Mouse (Mus musculus) adrenal gland (tissue): Measurements from ENCODE around the gene Fads2.

ENCODE experiments used
- intact Hi-C: fragments of 180-260 bp; cut with DNase I; formaldehyde crosslinking; loops from one replicate; pipeline ENCODE4 v1.15.1; 2025
- long read RNA-seq, 2 experiments: library from polyadenylated mRNA; unstranded; transcript quantifications; one replicate each; pipeline ENCODE4 v2.0.0; 2020; ENCODE audit warnings: borderline replicate concordance in 1 of 2; ENCODE audit not compliant: insufficient replicate concordance in 1 of 2

Fads2 gene
- long read RNA-seq, experiment 1, transcript Fads2-201 (12 exons, 3,150 nt): major isoform, 670 of 804 reads
- long read RNA-seq, experiment 1, partial matches to known transcripts: 71 of 804 reads
- long read RNA-seq, experiment 1, other reads (novel, unspliced or antisense): 63 of 804 reads
- long read RNA-seq, experiment 2, transcript Fads2-201 (12 exons, 3,150 nt): major isoform, 774 of 1,001 reads
- long read RNA-seq, experiment 2, partial matches to known transcripts: 97 of 1,001 reads
- long read RNA-seq, experiment 2, other reads (novel, unspliced or antisense): 130 of 1,001 reads

DNA sequence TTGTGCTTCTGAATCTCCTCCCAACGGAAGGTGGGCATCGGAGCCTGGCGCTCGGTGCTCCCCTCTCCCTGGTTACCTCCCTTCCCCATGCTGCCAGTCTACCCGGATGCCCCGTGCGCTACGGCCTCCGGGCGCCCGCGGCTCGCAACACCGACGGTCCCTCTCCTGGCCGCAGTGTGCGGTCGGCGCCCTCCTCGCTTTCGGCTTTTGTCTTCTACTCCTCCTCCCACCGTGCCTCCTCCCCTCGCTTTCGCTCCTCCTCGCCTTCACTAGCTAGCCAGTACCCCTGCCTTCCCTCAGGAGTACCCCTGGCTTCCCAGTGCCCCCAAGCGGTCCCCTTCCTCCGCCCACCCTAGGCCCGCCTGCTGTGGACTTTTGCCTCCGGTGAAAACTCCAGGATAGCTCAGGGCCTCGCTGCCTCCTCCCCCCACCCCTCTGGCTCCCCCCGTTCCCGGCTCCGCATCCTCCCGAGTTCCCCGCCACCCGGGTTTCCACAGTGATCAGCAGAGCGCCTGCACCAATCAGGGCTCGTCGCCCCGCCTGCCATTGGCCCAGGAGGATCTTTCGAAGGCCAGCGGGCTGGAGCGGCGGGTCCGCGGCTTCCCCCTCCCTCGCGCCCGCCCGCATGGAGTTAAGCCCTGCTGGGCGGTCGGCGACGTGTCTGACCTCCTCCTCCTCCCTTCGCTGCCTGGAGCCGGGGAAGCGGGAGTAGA is at the start of gene Fads2:
Gene Fads2 (minus strand): TSS at position 406 of the 713 bp plus-strand sequence.
- intact Hi-C loops: loop anchor here (2.0 kb wide), 1 partner anchor 81 kb away; the partner anchor contains the start of gene Fads1

DNA sequence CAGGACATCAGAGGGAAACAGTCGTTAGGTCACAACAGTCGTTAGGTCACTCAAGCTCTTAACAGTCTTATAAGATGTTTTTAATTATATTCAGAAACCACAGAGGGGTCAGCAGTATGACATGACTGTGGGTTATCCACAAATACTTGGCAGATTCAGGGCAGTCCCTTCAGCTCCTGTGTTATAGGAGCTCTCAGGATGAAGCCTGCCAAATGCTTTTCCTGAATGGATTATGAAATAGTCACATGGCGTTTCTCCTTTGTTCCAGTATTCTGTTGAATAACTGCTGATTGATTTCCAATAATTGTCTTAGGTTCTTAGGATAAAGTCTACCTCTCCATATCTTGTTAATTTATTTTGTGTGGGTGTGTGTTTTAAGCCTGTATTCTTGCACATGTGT is 47.6 kb upstream of the Fads2 start:
- intact Hi-C loops: no loop called here

DNA sequence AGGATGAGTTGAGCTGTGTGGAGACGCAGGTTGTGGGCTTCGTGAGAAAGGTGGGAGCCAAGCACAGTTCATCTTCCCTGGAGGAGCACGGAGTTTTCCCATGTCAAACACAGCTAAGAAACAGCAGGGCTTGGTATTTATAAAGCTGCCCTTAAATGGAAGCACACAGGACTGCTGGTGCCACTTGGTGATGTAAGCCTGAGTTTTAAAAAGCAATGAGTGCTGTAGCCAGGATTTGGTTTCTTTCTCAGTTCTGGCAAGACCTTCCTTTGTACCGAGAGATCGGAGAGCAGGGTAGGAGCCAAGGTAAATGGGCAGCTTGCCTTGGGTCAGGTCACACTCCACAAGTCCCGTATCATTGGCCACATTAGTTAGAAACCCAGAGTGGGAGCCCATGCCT is 47.0 kb upstream of the Fads2 start:
- intact Hi-C loops: no loop called here

DNA sequence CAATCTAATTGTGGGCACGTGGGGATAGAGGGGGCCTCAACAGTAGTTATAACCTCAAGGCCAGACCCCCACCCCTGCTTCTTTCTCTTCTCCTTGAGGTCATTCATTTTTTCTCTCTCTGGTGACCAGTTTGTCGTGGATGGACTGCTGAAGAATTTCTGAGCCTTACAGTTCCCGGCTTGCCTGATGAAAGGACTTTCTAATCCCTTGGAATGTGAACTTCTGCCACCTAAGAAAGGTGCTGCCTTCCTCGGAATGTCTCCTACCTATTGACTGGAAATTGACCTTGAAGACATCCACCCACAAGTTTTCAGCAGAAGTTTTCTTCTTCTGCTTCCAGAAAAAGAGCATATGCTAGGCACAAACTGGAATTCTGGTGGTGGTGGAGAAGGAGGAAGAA is 42.9 kb upstream of the Fads2 start:
- intact Hi-C loops: no loop called here

DNA sequence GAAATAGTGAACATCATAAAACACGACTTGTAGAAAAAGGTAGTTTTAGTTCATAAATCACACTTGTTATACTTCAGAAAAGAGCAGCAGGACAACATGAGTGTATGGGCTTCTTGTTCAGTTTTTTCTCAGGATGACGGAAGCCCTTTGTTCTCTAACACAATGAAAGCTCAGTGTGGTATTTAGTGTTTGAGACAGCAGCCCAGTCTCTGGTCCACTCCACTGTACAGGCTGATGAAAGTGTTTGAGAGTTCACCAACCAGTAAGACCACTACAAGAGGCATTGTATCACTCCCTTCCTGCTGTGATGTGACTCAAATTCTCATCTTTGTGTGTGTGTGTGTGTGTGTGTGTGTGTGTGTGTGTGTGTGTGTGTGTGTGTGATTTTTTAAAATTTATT is 42.1 kb upstream of the Fads2 start:
- intact Hi-C loops: no loop called here

DNA sequence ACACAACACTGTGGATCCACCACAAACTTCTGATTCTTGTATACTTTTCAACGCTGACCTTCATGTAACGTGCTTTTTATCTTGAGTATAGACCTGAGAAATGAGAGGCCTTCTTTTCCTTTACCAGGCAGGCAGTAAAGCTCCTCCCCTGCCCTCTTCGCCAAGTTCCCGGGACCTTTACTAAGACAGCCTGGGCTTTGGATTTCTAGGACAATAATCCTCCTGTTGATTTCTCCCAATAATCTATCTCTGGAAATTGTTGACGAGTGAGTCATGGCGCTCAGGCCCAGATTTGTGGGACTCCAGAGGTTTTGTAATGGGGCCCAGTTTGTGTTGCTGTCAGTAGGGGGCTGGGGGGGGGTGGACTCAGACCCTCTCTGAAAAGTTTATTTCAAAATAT is 38.2 kb upstream of the Fads2 start:
- intact Hi-C loops: no loop called here

DNA sequence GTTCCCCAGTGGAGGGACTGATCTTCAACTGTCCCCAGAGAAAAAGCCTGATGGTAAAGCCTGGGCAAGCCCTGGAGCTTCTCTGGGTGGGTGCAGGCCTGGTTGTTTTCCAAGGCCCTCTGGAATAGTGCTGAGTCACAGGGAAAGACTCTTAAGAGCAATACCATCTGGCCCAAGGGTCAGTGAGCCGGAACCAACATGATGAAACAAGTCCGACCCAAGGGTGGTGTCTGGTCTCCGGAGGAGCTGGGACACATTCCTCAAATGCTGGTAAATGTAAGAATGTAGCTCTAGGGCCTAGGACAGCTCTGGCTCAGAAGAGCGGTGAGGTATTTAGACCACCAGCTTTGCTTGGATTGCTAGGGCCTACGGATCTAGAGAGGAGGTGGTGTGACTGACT is 35.9 kb upstream of the Fads2 start:
- intact Hi-C loops: no loop called here

DNA sequence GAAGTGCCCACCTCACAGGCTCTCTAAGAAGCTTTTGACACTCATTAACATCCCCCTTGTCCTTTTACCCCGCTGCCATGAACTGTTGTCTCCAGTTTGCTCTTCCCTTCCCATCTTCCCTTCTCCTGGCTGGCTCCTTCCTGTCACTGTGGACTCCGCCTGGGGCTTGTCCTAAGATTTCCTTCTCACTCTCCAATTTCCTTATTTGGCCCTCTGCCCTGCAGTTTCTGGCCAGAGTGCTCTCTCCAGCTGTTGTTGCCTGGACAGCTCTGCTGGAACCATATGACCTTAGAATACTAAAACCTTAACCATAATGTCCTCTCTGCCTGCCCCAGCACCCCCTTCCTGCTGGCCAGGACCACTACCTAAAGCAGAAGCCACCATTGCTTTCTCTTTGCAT is 33.1 kb upstream of the Fads2 start:
- intact Hi-C loops: no loop called here

DNA sequence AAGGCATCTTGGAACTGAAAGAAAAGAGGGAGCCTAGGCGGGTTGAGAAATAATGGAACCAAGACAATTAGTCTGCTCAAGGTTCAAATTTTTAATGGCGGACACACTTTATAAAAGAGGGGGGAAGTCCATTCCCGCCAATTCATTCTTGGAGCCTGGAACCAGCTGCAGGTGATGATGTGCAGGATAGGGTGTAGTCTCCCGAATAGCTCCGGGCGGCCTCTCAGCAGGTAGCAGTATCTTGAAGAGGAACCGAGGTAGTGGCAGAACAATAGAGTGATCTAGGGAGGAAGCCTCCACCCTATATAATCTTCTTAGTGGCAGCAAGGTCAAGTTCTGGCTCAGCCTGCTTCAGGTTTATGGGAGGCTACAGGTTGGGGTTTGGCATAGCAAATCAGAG is 28.0 kb upstream of the Fads2 start:
- intact Hi-C loops: loop anchor here (5.0 kb wide), 1 partner anchor 48 kb away; no protein-coding TSS in a partner anchor

DNA sequence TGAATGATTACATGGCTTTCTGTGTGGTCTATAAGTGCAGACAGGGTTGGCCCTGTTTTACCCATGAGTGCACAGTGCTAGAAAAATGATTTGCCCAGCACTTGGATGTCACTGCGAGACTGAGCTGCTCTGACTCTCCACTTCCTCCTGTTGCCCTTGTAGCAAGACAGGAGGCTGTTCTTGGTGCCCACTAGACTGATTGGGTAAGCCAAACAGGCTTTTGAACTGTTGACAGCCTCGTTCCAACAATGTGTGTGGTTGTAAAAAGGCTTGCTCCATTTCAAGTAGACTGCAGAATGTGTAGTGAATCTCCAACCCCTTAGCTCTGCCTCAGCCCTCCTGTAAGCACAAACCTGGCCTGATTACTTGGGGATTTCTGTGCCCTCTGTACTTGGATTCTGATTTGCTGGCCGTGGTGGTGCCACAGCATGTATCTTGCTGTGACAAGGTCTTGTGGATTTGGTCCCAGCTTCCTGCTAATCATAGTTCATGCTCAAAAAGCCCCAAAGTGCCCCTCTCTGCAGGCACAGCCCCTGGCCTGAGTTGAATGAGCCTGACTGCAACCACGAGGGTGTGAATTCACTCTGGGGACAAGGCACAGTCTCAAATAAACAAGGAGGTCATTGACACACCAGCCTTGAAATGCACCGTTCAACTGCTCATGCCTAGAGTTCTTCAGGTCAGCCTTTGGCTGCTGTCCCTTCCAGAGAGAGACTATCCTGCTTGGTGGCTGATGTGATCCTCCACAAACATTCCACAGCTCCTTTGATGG is 25.1 kb upstream of the Fads2 start:
- intact Hi-C loops: loop anchor here (5.0 kb wide), 1 partner anchor 51 kb away; no protein-coding TSS in a partner anchor

DNA sequence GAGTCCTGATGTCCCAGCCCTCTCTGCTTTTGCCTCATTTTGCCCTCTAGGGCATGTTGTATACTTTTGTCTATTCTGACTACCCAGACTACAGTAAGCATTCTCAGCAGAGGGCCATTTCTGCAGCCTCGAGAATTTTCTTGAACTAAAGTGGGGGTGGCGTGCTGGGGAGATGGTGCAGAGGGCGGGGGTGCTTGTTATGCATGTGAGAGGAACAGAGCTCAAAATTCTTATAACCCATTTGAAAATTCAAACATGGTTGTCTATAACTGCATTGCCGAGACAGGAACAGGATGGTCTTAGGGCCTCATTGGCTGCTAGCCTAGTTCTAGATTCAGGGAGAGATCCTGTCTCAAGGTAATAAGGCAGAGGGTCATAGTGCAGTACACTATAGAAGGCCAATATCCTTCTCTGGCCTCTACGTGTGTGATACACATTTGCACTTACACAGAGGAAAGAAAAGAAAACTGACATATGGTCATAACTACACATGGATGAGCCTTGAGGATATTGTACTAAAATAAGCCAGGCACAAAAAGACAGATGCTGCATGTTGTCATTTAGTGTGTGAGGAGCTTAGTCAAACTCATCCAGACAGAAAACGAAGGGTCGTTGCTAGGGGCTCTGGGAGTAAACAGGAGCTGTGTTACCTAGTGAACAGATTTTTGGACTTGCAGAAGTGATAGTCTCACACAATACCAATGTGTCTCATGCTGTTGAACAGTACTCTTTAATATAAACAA is 22.5 kb upstream of the Fads2 start:
- intact Hi-C loops: no loop called here

DNA sequence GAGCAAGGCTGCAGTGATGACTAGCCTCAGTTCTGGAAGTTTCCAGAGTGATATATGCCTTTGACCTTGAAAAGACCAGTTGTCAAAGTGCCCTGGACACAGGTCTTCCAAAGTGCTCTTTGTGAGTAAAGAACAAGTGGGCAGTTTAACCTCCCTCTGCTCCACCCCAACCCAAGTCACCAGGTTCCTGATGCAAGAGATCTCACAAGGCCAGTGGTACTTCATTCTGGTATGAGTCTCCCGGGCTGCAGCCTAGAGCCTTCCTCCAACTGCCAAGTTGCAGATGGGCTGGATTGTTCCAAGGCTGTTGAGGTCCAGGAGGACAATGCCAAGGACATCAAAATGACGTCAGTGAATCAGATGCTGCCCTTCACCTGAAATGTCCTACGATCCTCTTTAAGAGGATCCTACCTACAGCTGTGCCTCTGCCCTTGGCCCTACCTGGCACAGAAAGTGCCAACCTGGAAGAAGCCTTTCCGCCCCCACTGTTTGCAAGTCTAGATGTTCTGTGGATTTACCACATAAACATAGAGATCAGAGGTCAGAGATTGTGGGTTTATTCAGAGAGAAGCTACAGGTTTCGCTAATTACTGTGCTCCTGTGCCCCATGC is 20.6 kb upstream of the Fads2 start:
- intact Hi-C loops: no loop called here

DNA sequence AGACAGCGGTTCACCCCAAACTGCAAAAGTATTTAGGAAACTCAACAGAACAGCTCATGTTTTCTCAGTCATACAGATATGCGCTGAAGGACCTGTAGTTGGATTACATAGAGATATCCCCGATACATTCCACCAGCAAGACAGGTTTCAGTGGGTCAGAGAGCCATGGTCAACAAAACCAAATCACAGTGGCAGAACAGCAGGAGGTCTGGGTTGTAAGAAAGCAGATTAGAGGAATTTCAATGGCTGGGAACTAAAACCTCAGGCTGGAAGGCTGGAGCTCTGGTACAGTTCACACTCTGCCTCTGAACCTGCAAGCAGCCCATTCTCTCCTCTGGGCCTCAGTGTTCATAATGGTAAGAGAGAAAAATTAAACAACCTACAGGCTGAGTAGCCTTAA is 15.1 kb upstream of the Fads2 start:
- intact Hi-C loops: no loop called here

DNA sequence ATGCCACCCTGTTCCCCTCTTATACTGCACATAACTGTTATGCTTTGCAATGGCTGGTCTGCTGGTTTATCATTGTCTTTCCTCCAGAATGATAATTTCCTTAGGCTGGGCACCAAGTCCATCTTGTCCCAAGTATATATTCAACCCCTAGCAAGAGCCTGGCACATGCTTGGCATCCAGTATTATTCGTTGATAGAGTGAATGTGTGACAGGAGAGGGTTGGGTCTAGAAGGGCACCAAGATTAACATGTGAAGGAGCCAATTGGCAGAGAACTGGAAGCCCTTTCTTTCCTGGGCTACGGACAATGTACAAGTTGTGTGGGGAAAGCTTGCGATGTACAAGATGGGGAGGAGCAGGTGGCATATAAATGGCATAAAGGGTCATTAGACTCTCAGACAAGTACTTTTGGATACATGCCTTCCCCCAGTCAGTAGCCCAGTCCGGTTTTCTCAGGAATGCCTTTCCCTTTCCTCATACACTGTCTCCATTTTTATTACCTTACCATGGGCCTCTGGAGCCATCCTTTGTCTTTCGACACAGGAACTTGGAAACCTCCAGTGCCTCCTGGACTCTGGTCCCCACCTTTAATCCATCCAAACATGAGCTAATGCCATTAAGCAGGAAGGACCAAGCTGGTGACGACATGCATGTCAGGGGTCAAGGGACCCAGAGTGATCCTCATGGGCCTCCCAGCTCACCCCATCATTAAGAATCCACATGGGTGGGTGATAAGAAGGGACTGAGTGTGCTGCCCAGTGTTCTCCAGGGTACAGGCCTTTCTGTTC is 14.0 kb upstream of the Fads2 start:
- intact Hi-C loops: no loop called here

DNA sequence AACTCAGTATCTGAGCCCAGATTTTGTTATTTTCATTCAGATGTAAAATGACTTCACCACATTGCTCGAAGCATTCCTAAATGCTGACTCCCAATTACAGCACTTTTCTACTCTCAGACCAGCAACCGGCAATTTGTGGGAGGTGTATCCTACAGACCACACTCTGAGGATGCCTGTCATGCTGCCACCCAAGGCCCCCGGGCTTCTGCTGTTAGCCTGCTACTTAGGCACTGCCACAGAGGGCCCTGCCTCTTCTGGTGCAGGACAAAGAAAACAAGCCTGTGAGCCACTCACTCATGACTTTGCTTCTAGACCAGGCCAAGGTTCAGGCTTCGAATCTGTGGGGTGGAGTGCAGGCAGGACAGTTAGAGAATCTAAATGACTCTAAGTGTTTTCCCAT is 11.4 kb upstream of the Fads2 start:
- intact Hi-C loops: no loop called here

DNA sequence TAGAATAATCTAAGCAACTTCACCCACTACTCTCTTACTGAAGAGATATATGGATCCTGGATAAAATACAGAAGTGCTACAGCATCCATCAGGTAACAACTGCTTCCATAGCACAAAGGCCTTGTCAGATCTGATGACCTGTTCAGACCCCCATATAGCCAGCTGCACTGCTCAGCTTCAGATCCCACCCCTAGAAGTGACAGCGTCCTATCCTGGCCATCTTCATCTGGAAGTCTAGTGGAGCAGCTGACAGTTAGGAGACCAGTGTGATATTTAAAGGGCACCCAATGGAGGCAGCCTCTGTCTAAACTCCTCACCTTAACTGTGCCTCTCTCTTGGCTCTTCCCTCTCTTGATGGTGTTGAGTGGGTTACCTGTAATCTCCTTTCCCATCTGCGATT is 7.1 kb upstream of the Fads2 start:
- intact Hi-C loops: no loop called here

DNA sequence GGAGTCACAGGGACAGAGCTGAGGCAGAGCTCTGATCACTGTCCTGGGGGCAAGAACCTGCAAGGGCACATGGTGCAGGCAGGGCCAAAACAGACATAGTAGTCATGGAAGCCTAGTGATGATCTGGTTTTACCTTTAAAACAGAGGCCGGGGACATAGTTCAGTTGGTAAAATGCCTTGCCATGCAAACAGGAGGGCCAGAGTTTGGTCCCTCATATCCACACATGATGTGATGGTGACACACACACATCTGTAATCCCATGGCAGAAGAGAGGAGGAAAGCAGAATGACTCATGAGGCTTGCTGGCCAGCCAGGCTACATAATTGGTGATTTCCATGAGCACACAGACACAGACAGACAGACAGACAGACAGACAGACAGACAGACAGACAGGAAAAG is 6.6 kb upstream of the Fads2 start:
- intact Hi-C loops: no loop called here

DNA sequence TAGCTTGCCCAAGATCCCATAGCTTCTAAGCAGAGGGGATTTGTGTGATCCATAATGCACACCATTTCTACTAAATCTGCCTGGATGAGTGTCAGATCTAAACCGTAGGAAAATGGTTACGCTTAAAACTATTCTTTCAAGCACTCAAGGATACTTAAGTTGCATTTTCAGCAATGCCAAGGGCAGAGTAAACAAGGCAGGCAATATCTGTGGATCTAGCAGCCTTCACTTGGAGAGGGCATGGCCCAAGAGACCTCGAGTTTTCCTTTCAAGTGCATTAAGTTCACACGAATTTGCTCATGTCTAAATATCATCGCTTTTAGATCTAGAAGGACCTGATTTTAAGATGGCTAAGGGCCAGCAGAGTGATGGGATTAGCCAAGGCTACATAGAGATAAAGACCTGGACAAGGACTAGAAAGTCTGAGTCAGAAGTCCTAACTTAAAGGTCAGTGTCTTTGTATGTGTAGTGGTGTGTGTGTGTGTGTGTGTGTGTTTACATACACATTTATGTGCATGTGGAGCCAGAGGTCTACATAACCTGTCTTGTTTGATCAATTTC is 5.6 kb upstream of the Fads2 start:
- intact Hi-C loops: no loop called here

DNA sequence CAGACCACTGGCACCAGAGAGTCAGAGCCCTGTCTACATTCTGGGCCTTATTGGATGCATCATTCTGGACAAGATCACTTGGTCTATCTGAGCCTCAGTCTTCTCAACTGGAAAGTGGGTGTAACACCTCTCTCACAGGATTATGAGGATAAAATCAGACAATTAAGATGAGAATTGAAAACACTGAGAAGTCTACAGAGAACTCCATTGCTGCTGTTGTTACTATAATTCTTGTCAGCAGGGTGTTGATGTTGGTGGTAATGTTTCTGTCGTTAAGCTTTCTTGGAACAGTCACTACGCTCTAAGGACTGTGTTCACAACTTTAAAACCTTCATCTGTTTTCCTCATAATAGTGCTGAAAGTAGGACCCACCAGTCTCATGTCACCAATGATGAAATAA is 5.1 kb upstream of the Fads2 start:
- intact Hi-C loops: no loop called here

DNA sequence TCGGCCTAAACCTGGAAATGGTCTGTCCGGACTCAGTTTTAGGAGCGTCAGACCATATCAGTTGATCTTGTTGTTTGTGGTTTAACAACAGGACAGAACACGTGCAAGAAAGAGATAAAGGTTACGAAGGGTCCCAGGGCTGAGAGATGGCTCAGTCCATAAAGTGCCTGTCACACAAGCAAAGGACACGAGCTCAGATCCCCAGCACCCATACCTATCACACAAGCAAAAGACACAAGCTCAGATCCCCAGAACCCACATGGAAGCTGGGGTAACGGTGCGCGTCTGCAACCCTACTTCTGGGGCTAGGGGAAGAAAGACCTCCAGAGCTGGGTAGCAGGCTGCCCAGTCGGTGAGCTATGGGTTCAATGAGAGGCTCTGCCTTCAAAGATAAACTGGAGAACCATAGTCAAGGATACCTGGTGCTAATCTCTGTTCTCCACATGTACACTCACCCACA is 3.5 kb upstream of the Fads2 start:
- intact Hi-C loops: no loop called here
